In genomic region chr4:138710633-138711032, GRCm38 (mm10) we compare ENCODE assay signal across 13 mouse cellular contexts. TPM values are rescaled to one million over a fixed set of nuclear protein-coding genes. Genes with fewer than 3 reads are reported as not detected.
DNase-seq lines count a peak whose midpoint lies in the region; ATAC-seq lines count a peak whose summit lies in the region.
"Had no signal": no experiment of that assay in that cellular context is flagged by ENCODE, and none has a peak within 500 bp of the region (broad histone marks: within the 10 kb centered on the region; RNA-seq: fewer than 3 reads in every experiment).

No protein-coding gene starts in this region.

- no peaks in the 10 kb centered on the region for H3K9me3 ChIP-seq in midbrain, embryonic 13.5 days
- H3K9me3 ChIP-seq in midbrain, embryonic 11.5 days (ENCODE audit: control insufficient read depth, low read length), result no peaks in the 10 kb centered on the region
- no peaks in the 10 kb centered on the region for H3K9me3 ChIP-seq in neural tube, embryonic 14.5 days (ENCODE audit: control insufficient read depth, low read length)

- peak overlapping the region; percentile 32; the same call in 1 of the 2 replicates for H3K27ac ChIP-seq in midbrain, embryonic 13.5 days
- no peak overlapping the region for H3K27ac ChIP-seq in midbrain, embryonic 11.5 days (ENCODE audit: low read depth, low read length)
- peak overlapping the region; percentile 72 for H3K27ac ChIP-seq in neural tube, embryonic 14.5 days (ENCODE audit: low read depth, low read length)

- H3K9ac ChIP-seq in midbrain, embryonic 13.5 days (replicated peaks), result no peak overlapping the region
- H3K9ac ChIP-seq in midbrain, embryonic 11.5 days (ENCODE audit: low read length), result no peak overlapping the region
- no peak overlapping the region for H3K9ac ChIP-seq in neural tube, embryonic 14.5 days (replicated peaks; ENCODE audit: low read depth, low read length)

- no peaks in the 10 kb centered on the region for H3K36me3 ChIP-seq in midbrain, embryonic 13.5 days
- H3K36me3 ChIP-seq in midbrain, embryonic 11.5 days (ENCODE audit: control insufficient read depth, insufficient read depth, low read length), result no peaks in the 10 kb centered on the region
- H3K36me3 ChIP-seq in neural tube, embryonic 14.5 days (ENCODE audit: control insufficient read depth, insufficient read depth, low read length), result no peaks in the 10 kb centered on the region

- ATAC-seq in midbrain, embryonic 13.5 days, result no peak
- no peak for ATAC-seq in midbrain, embryonic 11.5 days (ENCODE audit: low FRiP score)
- ATAC-seq in neural tube, embryonic 14.5 days (ENCODE audit: low read depth), result 0 out of 2 replicates have a peak, but pooled peaks have one; percentile 51
- no peak for ATAC-seq in activated CD4-positive, CD25-positive, alpha-beta regulatory T cell, adult 4 months
- ATAC-seq: intestine, embryonic 16.5 days had no signal

- no peak overlapping the region for H3K4me3 ChIP-seq in midbrain, embryonic 13.5 days (replicated peaks)
- no peak overlapping the region for H3K4me3 ChIP-seq in midbrain, embryonic 11.5 days (ENCODE audit: low read depth, low read length)
- no peak overlapping the region for H3K4me3 ChIP-seq in neural tube, embryonic 14.5 days (ENCODE audit: low read depth, low read length)

- 0 out of 2 replicates have a peak, but pooled peaks cover 4% of the 10 kb centered on the region for H3K27me3 ChIP-seq in midbrain, embryonic 13.5 days
- no peaks in the 10 kb centered on the region for H3K27me3 ChIP-seq in midbrain, embryonic 11.5 days (ENCODE audit: control insufficient read depth, insufficient read depth, low read length)
- H3K27me3 ChIP-seq in neural tube, embryonic 14.5 days (ENCODE audit: control insufficient read depth, insufficient read depth, low read length), result no peaks in the 10 kb centered on the region

- DNase-seq in midbrain, embryonic 11.5 days (ENCODE audit: low spot score, missing footprints), result no peak
- DNase-seq in cerebellum, adult 18-20 months, result peak; percentile 97 to 99
- peak; percentile 71 to 95 for DNase-seq in cerebellum, postnatal 4 days (ENCODE audit: low spot score in 2 of 2)
- no peak for DNase-seq in gastrocnemius, adult 8-10 months (ENCODE audit: low spot score in 2 of 2)
- DNase-seq: lung, postnatal 14 days had no signal

- 0 out of 2 replicates have a peak, but pooled peaks cover 6% of the 10 kb centered on the region for H3K4me1 ChIP-seq in midbrain, embryonic 13.5 days (replicated peaks)
- H3K4me1 ChIP-seq in midbrain, embryonic 11.5 days (ENCODE audit: control insufficient read depth, insufficient read depth, low read length), result no peaks in the 10 kb centered on the region
- H3K4me1 ChIP-seq in neural tube, embryonic 14.5 days (ENCODE audit: control insufficient read depth, insufficient read depth, low read length), result 0 out of 2 replicates have a peak, but pooled peaks cover 4% of the 10 kb centered on the region

- 84% methylated on average over 11 of the region's 11 CpGs for WGBS in midbrain, embryonic 13.5 days
- WGBS in midbrain, embryonic 11.5 days, result 91% methylated on average over 11 of the region's 11 CpGs
- WGBS in neural tube, embryonic 14.5 days, result 67% methylated on average over 11 of the region's 11 CpGs

- no peak overlapping the region for H3K4me2 ChIP-seq in midbrain, embryonic 13.5 days (replicated peaks)
- H3K4me2 ChIP-seq in midbrain, embryonic 11.5 days, result no peak overlapping the region
- H3K4me2 ChIP-seq in neural tube, embryonic 14.5 days (ENCODE audit: low read depth, low read length), result no peak overlapping the region

RNA-seq across cellular contexts. Expression of gene Pla2g2c, which starts 14.0 kb away (rescaled TPM):
- 0.66 and 0.73 TPM in 2 replicates for polyA plus RNA-seq in midbrain, embryonic 13.5 days (2015; fragmentation: Nextera tagmentation; extraction: Ambion mirVana)
- polyA plus RNA-seq in midbrain, embryonic 11.5 days (2014; fragmentation: Nextera tagmentation; extraction: Ambion mirVana), result 0.81 and 0.96 TPM in 2 replicates
- polyA plus RNA-seq in neural tube, embryonic 14.5 days (2014; fragmentation: Nextera tagmentation; extraction: Ambion mirVana), result 0.35 and 0.49 TPM in 2 replicates
- polyA plus RNA-seq in activated CD4-positive, CD25-positive, alpha-beta regulatory T cell, adult 4 months (2017; shearing (Covaris generic)), result not detected
- total RNA-seq in gastrocnemius, adult 8-10 months (2022), result not detected
- total RNA-seq: gastrocnemius, adult 18-20 months; liver, adult 2 months had no signal
- polyA plus RNA-seq: liver, adult 2 months; urinary bladder, adult 2 months had no signal

RNA-seq across cellular contexts. Expression of gene Ubxn10, which starts 26.3 kb away (rescaled TPM):
- polyA plus RNA-seq in midbrain, embryonic 13.5 days (2015; fragmentation: Nextera tagmentation; extraction: Ambion mirVana), result 2.5 and 3.1 TPM in 2 replicates
- 1.5 TPM in 2 replicates for polyA plus RNA-seq in midbrain, embryonic 11.5 days (2014; fragmentation: Nextera tagmentation; extraction: Ambion mirVana)
- polyA plus RNA-seq in neural tube, embryonic 14.5 days (2014; fragmentation: Nextera tagmentation; extraction: Ambion mirVana), result 2.7 and 3.0 TPM in 2 replicates
- not detected for polyA plus RNA-seq in activated CD4-positive, CD25-positive, alpha-beta regulatory T cell, adult 4 months (2017; shearing (Covaris generic))
- total RNA-seq in gastrocnemius, adult 8-10 months (2022), result under 1 TPM in 2 of 4 experiments, not detected in 2; 0.20 to 0.36 TPM

RNA-seq across cellular contexts. Expression of gene Pla2g2f, which starts 46.8 kb away (rescaled TPM):
- 0.16 TPM in 1 of 2 replicates, not detected in the other for polyA plus RNA-seq in midbrain, embryonic 13.5 days (2015; fragmentation: Nextera tagmentation; extraction: Ambion mirVana)
- polyA plus RNA-seq in midbrain, embryonic 11.5 days (2014; fragmentation: Nextera tagmentation; extraction: Ambion mirVana), result 0.08 and 0.12 TPM in 2 replicates
- polyA plus RNA-seq in neural tube, embryonic 14.5 days (2014; fragmentation: Nextera tagmentation; extraction: Ambion mirVana), result not detected in 2 replicates
- not detected for polyA plus RNA-seq in activated CD4-positive, CD25-positive, alpha-beta regulatory T cell, adult 4 months (2017; shearing (Covaris generic))
- total RNA-seq in gastrocnemius, adult 8-10 months (2022), result under 1 TPM in 1 of 4 experiments, not detected in 3; 0.12 TPM
- total RNA-seq: liver, adult 2 months had no signal
- polyA plus RNA-seq: heart, embryonic 14.5 days; liver, adult 2 months; urinary bladder, adult 2 months had no signal

Comparison
In these comparisons a context has a peak if more than half of its experiments do, and no peak if none do; other contexts are left out.
1. DNase-seq: peak in cerebellum, adult 18-20 months (2 of 2) and cerebellum, postnatal 4 days (2 of 2); none in midbrain, embryonic 11.5 days (single experiment) and gastrocnemius, adult 8-10 months (0 of 2).